15 mouse cellular contexts compared by ENCODE assay signal in genomic region chr1:188951091-188951490, GRCm38 (mm10).
"Had no signal": no experiment of that assay in that cellular context is flagged by ENCODE, and none has a peak within 500 bp of the region (broad histone marks: within the 10 kb centered on the region; RNA-seq: fewer than 3 reads in every experiment).

No protein-coding gene starts in this region.

- H3K27me3 ChIP-seq: neural tube, embryonic 15.5 days; stomach, embryonic 15.5 days had no signal

- DNase-seq: retina, postnatal 1 day; right cerebral cortex, adult 18-20 months; right cerebral cortex, postnatal 14 days; right cerebral cortex, postnatal 25 days; right cerebral cortex, postnatal 4 days; spleen, adult 18-20 months; thymus, adult 18-20 months; thymus, adult 2 months; thymus, postnatal 14 days; thymus, postnatal 25 days; thymus, postnatal 36 days; thymus, postnatal 4 days had no signal

- H3K4me3 ChIP-seq: neural tube, embryonic 15.5 days; stomach, embryonic 15.5 days had no signal

- H3K4me2 ChIP-seq: neural tube, embryonic 15.5 days; stomach, embryonic 15.5 days had no signal

- H3K27ac ChIP-seq: neural tube, embryonic 15.5 days; stomach, embryonic 15.5 days; stomach, postnatal 0 days had no signal

- H3K36me3 ChIP-seq: neural tube, embryonic 15.5 days; stomach, embryonic 15.5 days had no signal

- H3K4me1 ChIP-seq: neural tube, embryonic 15.5 days; stomach, embryonic 15.5 days had no signal

- H3K9me3 ChIP-seq: neural tube, embryonic 15.5 days; stomach, embryonic 15.5 days had no signal

- H3K9ac ChIP-seq: neural tube, embryonic 15.5 days; stomach, embryonic 15.5 days had no signal
